Mouse (Mus musculus) hematopoietic stem cell, adult 5-6 weeks (primary cell): ENCODE measurements around the gene Acot13. TPM values are rescaled to one million over a fixed set of nuclear protein-coding genes. Genes with fewer than 3 reads are reported as not detected.
"Not testable (repeated sequence)": the region's sequence is repeated elsewhere in the genome, so short reads cannot be mapped to it uniquely, and the experiment has no call there.

Source experiments
- ATAC-seq, 2 experiments: fragments of 125-278 bp in 1 of 2; replicated peaks in 1 of 2; 2 replicates each; pipeline ENCODE4 v1.8.0; 2016 to 2017; ENCODE audit warnings: inconsistent platforms in 2 of 2, mild to moderate bottlenecking in 2 of 2, moderate number of reproducible peaks in 2 of 2, low read depth in 1 of 2, moderate TSS enrichment in 1 of 2; ENCODE audit not compliant: low FRiP score in 2 of 2, poor library complexity in 2 of 2, severe bottlenecking in 2 of 2, insufficient read depth in 1 of 2, low TSS enrichment in 1 of 2
- total RNA-seq: library from RNA; stranded (forward); fragments of 172-1452, 232-1000 nt; gene quantifications from 2 replicates; pipeline ENCODE4 v1.2.3, GENCODE M21; 2017

Acot13 gene
- total RNA-seq, 1 experiment from 2014 or later: 85.7 TPM

- ATAC-seq: not testable (repeated sequence)
Measured at GRCm38 (mm10) chr13:24837765-24838164, 6.4 kb upstream of the Acot13 start.

- ATAC-seq: no peak
Measured at GRCm38 (mm10) chr13:24832811-24833155, 1.4 kb upstream of the Acot13 start.

DNA sequence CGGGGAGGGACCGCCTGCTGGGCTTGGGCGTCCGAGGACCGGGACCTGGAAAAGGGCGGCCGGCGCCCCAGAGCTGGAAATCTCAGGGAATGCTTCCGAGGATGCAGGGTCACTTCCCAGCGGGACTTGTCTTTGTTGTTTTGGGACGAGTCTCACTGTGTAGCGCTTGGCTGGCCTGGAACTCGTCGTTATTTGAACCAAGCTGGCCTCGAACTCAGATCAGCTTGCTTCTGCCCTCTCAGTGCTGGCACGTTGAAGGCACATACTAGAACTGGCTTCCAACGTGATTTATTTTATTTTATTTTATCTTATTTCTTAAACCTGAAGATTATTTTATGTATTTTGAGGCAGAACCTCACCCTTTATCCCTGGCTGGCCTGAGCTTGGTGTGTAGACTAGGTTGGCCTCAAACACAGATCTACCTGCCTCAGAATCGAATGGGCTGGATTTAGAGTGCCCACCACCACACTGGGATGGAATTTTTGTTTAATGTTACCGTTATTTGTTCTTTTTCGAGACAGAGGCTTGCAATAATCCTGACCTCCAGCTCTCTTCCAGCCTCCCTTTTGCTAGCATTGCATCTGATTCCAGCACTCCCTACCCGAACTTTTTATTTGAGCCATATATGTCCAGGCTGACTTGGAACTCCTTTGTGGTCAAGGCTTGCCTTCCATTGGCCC is 931 bp upstream of the Acot13 start:
- no peak for ATAC-seq

DNA sequence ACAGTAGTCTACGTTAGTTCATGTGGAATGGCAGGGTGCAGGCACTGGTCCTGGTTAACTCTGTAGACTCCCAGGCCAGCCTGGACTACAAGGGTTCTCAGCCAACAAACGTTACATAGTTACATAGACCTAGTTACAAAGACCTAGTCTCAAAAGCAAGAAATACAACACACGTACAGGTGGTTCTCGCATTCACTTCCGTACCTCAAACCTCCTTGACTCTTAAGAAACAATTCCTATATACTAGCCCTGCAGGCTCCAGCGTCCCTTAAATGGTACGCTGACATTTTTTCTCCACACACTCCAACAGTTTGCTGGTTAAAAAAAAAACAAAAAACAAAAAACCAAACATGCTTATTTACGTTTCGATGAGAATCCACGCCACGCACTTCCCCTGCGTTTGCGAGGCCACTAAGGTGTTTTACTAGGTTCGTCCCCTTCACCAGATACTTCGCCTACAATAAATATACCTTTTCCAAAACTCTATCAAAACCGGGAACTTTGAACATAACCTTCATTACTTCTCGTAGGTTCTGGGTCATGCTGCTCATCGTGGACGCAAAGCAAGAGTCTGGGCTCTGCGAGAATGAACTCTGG is 486 bp downstream of the Acot13 start:
- ATAC-seq: peak; percentile 15 to 30; a peak in 3 of 4 replicates

- ATAC-seq: no peak
Measured at GRCm38 (mm10) chr13:24826116-24826515, 5.2 kb downstream of the Acot13 start.

- ATAC-seq: no peak
Measured at GRCm38 (mm10) chr13:24825587-24825986, 5.8 kb downstream of the Acot13 start.

DNA sequence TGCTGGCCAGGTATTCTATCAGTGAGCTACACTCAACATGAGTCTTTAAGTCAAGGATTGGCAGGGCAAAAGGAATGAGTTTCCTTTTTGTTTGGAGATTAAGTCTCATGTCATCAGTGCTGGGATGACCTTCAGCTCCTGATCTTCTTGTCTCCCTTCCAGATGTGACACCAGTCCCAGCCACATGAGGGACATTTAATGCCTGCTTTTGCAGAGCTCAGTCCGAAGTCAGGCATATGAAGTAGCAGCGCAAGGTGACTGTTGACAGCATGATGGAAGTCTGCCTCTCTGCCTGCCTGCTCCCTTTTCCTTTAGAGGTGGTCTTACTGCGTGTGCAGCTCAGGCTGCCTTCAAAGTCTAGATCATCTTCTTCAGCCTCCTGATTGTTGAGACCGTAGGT is 6.7 kb downstream of the Acot13 start:
- no peak for ATAC-seq

- no peak for ATAC-seq
Measured at GRCm38 (mm10) chr13:24822663-24823343, 8.5 kb downstream of the Acot13 start.

DNA sequence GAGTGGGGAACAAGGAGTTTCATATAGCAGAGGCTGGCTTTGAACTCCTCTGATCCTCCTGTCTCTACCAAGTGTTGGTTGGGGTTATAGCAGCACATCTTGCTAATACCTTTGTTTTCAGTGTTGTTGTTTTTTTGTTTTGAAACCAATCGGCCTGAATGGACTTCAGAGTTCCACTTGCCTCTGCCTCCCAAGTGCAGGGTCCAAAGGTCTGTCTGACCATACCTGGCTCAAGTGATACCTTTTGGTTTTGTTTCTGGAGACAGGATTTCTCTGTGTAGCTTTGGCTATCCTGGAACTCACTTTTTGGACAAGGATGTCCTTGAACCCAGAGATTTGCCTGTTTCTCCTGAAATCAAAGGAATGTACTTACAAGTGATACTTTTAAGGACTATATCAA is 11.4 kb downstream of the Acot13 start:
- no peak for ATAC-seq

- 0 out of 4 replicates have a peak, but pooled peaks of 1 of the 2 experiments have one; percentile 9 for ATAC-seq
Measured at GRCm38 (mm10) chr13:24816125-24817092, 14.9 kb downstream of the Acot13 start.

- ATAC-seq: no peak
Measured at GRCm38 (mm10) chr13:24814616-24815015, 16.7 kb downstream of the Acot13 start.

GRCm38 (mm10) chr13:24812521-24812920 is 18.8 kb downstream of the Acot13 start:
- ATAC-seq: no peak

- no peak for ATAC-seq
Measured at GRCm38 (mm10) chr13:24806079-24806478, 25.3 kb downstream of the Acot13 start.

GRCm38 (mm10) chr13:24803196-24803595 is 28.1 kb downstream of the Acot13 start:
- ATAC-seq: no peak

- peak; percentile 55 to 56 for ATAC-seq
Measured at GRCm38 (mm10) chr13:24802131-24802691, 29.1 kb downstream of the Acot13 start.

DNA sequence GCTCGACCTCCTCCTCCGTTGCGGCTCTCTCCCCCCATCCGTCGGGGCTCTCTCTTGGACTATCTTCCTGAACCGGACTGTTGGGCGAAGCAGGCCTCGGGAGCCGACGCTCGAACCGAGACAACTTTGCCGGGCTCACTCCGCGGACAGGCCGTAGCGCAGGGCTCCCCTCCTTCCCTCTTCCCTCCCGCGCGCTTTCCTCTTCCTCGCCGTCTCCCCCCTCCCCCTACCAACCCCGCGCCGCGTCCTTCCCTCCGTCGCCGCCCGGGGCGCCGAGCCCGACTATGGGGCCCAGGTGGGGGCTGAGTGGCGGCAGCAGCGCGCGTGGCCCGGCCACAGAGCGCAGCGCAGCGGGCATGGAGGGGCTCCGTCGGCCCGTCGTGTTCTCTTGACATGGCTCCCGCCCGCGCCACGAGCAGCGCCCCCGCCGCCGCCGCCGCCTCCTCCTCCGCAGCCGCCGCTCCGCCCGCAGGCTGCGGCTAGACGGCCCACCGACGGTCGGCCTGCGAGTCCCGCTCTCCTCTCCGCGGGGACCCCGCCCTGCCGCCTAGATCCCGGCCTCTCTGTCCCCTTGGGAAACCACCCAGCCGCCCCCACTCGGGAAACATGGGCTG is 29.9 kb downstream of the Acot13 start, which contains the start of gene BC005537:
TSS of gene BC005537 (plus strand) at position 350 of the 614 bp plus-strand sequence.
- ATAC-seq: peak in 1 of 2 experiments; percentile 43; a peak in 3 of 4 replicates
